Mouse (Mus musculus): Measurements from ENCODE around the gene Mas1. TPM values are rescaled to one million over a fixed set of nuclear protein-coding genes. Genes with fewer than 3 reads are reported as not detected.

The Mas1 gene
- total RNA-seq, 2 experiments from 2014 or later = 37.2 to 39.0 TPM

DNA sequence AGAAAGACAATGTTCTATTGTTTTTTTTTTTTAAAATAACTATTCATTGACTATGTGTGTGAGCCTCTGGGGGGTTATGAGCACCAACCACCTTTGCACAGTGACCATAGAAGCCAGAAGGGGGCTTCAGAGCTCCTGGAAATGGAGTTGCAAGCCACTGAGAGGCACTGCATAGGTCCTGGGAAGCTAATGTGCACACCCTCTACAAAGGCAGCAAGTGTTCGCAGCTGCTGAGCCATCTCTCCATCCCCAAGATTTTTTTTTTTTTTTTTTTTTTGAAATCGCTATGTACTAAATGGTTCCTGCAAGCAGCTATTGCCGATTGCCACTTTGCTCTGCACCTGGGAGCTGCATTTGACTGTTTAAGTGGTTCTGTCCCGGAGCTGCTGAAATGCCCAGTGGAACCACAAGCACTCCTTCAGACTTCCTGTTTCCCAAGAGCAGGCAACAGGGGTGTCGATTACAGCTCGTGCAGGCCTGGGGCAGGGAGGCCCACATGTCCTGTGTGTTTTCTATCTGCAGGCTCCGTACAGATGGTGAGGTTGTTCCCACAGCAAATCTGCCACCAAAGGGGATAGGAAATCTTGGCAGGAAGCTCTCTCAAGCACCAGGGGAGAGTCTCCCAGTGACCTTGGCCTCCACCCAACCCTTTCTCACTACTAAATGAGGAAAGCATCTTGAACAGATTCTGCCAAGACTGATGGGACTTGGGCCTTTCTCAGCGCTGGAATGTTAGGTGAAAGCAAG, 74.1 kb downstream of the Mas1 start:
- intact Hi-C loops (cut with DNase I) = no loop called here
- DNase-seq (ENCODE audit: low spot score in 2 of 2) = peak in 1 of 2 experiments; percentile 15

GRCm38 (mm10) chr17:12792422-12793206, 75.3 kb downstream of the Mas1 start:
- intact Hi-C loops (cut with DNase I) = no loop called here

GRCm38 (mm10) chr17:12791420-12791819, 76.5 kb downstream of the Mas1 start:
- intact Hi-C loops (cut with DNase I) = no loop called here
- no peak for DNase-seq (ENCODE audit: low spot score in 2 of 2)

More at GRCm38 (mm10) chr17:12792422-12793206, 75.3 kb downstream of the Mas1 start:
- no peak for DNase-seq (ENCODE audit: low spot score in 2 of 2)

DNA sequence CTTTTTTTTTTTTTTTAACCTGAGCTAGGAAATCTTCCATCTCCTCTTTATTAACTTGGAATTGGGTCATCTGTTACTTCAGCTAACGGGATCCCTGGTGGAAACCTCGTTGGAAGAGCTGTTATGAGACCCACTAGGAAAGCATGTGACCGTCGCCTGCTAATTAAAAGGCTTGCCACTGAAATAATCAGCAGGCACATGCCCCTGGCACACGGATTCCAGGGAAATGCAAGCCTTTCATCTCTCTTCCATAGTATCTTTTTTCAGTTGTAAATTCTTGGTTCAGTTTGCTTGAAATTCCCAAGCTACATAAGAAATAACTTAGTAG, 76.9 kb downstream of the Mas1 start:
- intact Hi-C loops (cut with DNase I) = no loop called here
- no peak for DNase-seq (ENCODE audit: low spot score in 2 of 2)

Small RNA genes within 50 kb of the gene (microRNA-seq; reads per million reads assigned to microRNA genes)
- 0 reads per million in 2 experiments for gene Gm24085

Other genes starting within 250 kb of the Mas1 start
- 1 to 10 TPM in 1 of 2 experiments, under 1 TPM in 1; 0.87 to 1.9 TPM for gene Slc22a1, start 192.3 kb downstream of the Mas1 start, total RNA-seq (2021)
- gene Igf2r, start 98.5 kb downstream of the Mas1 start, total RNA-seq (2021) = 10 to 100 TPM; 28.5 to 29.2 TPM
- under 1 TPM in 1 of 2 experiments, not detected in 1; 0.37 TPM for gene Mrgprh, start 7.9 kb upstream of the Mas1 start, total RNA-seq (2021)
- gene Pnldc1, start 42.1 kb upstream of the Mas1 start, total RNA-seq (2021) = 1 to 10 TPM; 2.3 to 2.7 TPM
- gene Tcp1, start 47.6 kb upstream of the Mas1 start, total RNA-seq (2021) = 100 to 1,000 TPM; 210 to 217 TPM
- gene Mrpl18, start 48.2 kb upstream of the Mas1 start, total RNA-seq (2021) = 10 to 100 TPM; 59.7 to 65.2 TPM
- 1 to 10 TPM; 2.6 to 3.9 TPM for gene Acat3, start 72.5 kb upstream of the Mas1 start, total RNA-seq (2021)
- 10 to 100 TPM; 59.1 to 60.8 TPM for gene Acat2, start 92.6 kb upstream of the Mas1 start, total RNA-seq (2021)
- 10 to 100 TPM; 50.9 to 53.6 TPM for gene Wtap, start 126.0 kb upstream of the Mas1 start, total RNA-seq (2021)
- gene Sod2, start 138.7 kb upstream of the Mas1 start, total RNA-seq (2021) = 100 to 1,000 TPM; 267 to 275 TPM
- gene Gpr31b, start 184.2 kb upstream of the Mas1 start, total RNA-seq (2021) = not detected
- under 1 TPM; 0.23 to 0.30 TPM for gene Tcp10b, start 193.0 kb upstream of the Mas1 start, total RNA-seq (2021)

All from left cerebral cortex, postnatal 25 days (tissue).